Mouse (Mus musculus): ENCODE data around the gene Zfp609. TPM values are rescaled to one million over a fixed set of nuclear protein-coding genes. Genes with fewer than 3 reads are reported as not detected.
"Not testable (repeated sequence)": the region's sequence is repeated elsewhere in the genome, so short reads cannot be mapped to it uniquely, and the experiment has no call there.

Gene Zfp609
- total RNA-seq, 2 experiments from 2014 or later = 1.1 to 4.0 TPM

DNA sequence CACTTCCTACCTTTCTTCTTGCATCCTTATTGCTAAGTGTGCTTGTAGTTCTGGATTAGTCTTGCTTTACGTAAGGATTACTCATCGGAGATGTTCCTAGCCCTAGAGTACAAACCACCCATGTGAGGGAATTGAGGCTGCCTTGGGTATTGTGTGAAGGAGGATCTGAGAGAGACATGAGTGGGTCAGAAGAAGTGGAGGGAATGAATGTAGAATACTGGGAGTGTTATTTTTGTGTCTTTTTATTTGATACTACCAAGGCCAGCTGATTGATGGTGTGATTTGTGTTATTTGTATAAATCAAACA is 145.8 kb downstream of the Zfp609 start:
- ATAC-seq (replicated peaks; ENCODE audit: low FRiP score, poor library complexity, severe bottlenecking) = no peak

DNA sequence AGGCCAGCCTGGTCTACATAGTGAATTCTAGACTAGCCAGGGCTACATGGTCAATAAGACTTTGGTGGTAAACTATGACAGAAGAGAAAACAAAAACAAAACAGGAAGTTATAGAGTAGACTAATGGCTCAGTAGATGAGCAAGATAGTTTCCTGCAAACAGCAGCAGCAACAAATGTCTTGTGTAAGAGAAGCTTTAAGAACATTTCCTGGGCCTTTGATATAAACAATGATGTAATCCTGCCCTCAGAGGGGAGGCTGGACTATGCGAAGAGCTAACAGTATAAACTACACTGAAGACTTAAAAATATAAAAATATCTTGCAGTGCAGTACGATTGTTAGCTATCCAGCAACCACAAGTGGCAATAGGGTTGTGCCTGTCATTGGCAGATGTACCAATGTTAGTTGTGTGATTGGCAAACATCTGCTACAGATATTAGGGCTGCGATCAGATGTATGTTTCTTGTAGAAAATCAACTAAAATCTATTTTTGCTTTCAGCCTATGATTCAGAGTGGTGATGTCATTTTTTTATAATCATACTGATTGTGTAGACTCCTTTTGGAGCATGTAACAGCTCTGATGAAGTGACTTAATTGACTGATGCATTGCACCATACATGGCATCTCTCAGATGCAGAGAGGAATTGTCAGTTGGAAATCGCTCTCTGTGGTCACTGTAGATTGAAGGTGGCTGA is 146.3 kb downstream of the Zfp609 start:
- no peak for ATAC-seq (replicated peaks; ENCODE audit: low FRiP score, poor library complexity, severe bottlenecking)

GRCm38 (mm10) chr9:65679181-65679761 is 148.1 kb downstream of the Zfp609 start:
- no peak for ATAC-seq (replicated peaks; ENCODE audit: low FRiP score, poor library complexity, severe bottlenecking)

- ATAC-seq (replicated peaks; ENCODE audit: low FRiP score, poor library complexity, severe bottlenecking) = no peak
Measured at GRCm38 (mm10) chr9:65677119-65677462, 150.3 kb downstream of the Zfp609 start.

DNA sequence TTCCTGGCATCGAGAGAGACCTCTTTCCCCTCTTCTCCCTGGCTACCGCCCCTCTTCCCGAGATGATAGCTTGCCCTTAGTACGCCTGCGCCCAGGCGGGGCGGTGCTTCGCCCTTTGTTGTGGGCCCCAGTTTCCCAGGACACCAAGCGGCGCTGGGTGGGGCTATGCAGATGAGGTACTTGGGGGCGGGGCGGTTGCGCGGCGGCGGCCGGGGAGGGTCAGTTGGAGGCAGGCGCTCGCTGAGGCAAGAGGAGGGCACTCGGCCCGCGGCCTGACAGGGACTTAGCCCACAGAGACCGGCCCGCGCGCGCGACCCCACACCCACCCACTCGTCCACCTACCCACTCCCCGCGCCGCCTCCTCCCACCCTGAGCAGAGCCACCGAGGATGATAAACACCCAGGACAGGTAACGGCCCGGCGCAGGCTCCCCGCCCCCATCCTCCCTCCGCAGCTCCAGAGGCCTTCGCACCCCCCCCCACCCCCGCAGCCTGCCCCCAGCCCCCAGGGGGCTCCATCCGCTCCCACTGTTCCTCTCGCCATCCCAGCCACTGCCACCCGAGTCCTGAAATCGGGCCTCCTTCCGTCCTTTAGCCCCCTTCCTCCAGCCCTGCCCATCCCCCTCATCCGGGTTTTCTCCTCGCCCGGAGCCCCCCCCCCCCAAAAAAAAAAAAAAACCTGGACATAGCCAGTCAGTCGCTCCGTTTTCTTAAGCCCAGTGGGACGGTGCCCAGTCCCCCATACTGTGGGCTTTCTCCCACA is 150.8 kb downstream of the Zfp609 start:
- ATAC-seq (replicated peaks; ENCODE audit: low FRiP score, poor library complexity, severe bottlenecking) = peak; percentile 98

DNA sequence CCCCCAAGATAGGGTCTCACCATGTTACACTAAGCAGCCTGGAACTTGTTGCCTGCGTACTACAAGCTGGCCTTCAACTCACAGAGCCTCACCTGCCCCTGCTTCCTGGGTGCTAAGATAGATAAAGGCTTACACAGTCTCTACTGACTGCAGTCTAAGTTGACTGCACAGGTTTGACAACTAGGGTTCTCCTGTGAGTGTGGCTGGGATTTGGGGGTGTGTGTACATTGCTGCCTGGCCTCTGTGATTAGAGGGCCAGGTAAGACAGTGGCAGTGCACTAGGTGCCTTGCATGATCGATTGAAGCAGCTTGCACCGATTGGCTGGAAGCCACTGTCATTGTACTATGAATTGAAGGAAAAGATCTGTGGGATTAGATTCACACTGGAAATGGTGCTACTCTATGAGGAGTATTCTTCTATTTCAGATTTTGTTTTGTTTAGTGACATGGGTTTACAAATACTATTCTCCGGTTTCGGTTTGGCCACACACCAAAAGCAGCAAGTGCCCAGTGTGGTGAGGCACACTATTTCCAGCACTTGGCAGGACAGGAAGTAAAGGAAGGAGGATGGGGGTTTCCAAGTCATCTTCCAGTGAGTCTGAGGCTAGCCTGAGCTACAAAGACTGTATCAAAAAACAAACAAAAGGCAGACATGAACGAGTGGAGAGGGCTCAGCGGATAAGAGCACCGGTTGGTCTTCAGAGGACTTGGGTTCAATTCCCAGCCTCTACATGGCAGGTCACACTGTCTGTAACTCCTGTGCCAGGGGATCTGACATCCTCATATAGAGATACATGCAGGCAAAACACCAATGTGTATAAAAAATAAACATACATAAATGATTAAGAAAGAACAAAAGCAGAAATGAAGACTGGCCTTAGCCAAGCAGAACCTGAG is 151.7 kb downstream of the Zfp609 start:
- peak; percentile 59 for ATAC-seq (replicated peaks; ENCODE audit: low FRiP score, poor library complexity, severe bottlenecking)

GRCm38 (mm10) chr9:65672996-65673395 is 154.4 kb downstream of the Zfp609 start:
- no peak for ATAC-seq (replicated peaks; ENCODE audit: low FRiP score, poor library complexity, severe bottlenecking)

- ATAC-seq (replicated peaks; ENCODE audit: low FRiP score, poor library complexity, severe bottlenecking) = no peak
Measured at GRCm38 (mm10) chr9:65671431-65671931, 155.9 kb downstream of the Zfp609 start.

DNA sequence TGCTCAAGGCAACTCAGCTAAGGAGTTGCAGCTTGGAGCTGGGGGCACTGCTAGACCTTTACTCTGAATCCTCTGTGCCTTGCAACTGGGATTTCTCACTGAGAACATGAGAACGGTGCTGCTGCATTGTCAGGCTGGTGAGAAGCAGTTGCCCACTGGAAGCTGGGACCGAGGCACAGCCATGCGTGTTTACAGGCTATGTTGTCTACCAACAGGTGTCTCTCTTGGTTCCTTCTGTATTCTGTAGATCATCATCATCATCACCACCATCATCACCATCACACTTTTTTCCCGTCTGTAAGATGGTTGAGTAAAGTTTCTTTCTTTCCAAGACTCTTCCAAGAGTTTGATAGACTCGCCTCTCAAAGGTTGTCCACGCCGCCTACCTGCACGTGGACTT is 159.7 kb downstream of the Zfp609 start, which contains the start of gene Oaz2:
TSS of gene Oaz2 (plus strand) at position 301 of the 400 bp plus-strand sequence.
- ATAC-seq (replicated peaks; ENCODE audit: low FRiP score, poor library complexity, severe bottlenecking) = no peak

DNA sequence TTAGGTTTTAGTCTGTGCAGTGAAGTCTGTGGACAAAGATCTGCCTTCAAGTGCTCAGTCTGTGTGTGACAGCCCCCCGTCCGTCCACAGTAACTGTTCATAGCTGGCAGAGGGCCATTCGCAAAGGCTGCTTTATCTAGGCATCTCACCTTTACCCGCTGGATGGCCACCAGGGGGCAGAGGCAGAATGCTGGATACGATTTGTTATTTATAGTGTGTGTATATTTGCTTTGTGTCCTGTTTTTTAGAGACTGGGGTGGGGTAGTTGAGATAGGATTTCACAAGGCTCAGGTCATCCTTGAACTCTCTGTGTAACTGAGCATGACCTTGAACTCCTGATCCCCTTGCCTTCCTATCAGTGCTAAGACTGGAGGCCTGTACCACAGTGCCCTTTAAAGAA is 161.3 kb downstream of the Zfp609 start:
- ATAC-seq (replicated peaks; ENCODE audit: low FRiP score, poor library complexity, severe bottlenecking) = peak; percentile 52; the same call in 1 of the 2 replicates

- no peak for ATAC-seq (replicated peaks; ENCODE audit: low FRiP score, poor library complexity, severe bottlenecking)
Measured at GRCm38 (mm10) chr9:65664163-65664562, 163.2 kb downstream of the Zfp609 start.

DNA sequence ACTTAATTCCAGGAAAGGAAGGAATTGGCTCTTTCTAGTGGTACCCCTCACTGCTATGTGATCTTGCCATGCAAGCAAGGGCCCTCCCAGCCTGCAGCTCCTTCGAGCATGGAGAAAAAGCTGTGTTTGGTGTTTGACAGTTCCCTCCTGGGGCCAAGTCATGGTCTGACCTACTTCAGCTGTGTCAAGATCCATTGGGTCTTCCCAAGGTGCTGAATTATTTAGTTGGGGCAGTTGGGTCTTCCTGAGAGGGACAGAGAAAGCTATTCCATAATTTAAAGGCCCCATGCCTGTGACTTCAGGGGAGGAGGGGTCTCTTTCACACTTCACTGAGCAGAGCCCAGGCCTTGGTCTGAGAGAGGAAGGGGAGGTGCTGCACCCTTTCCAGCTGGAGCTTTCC is 165.9 kb downstream of the Zfp609 start:
- ATAC-seq (replicated peaks; ENCODE audit: low FRiP score, poor library complexity, severe bottlenecking) = no peak

DNA sequence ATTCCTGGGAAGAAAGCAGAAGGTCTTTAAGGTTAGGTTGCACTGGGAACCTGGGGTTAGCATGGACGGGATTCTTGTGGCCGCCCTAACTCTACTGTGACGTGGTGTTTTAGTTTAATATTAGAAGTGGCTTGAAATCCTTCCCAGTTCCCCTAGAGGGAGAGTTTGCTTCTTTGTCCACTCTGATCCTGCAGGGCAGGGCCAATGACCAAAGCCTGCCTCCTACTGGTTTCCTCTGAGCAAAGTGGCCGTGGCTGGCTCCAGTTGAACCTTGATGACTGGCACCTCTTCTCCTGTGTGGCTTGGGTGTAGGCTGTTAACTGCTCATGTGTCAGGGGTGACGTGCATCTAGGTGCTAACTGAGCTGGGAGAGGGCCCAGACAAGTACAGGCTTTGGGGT is 166.3 kb downstream of the Zfp609 start:
- ATAC-seq (replicated peaks; ENCODE audit: low FRiP score, poor library complexity, severe bottlenecking) = no peak

DNA sequence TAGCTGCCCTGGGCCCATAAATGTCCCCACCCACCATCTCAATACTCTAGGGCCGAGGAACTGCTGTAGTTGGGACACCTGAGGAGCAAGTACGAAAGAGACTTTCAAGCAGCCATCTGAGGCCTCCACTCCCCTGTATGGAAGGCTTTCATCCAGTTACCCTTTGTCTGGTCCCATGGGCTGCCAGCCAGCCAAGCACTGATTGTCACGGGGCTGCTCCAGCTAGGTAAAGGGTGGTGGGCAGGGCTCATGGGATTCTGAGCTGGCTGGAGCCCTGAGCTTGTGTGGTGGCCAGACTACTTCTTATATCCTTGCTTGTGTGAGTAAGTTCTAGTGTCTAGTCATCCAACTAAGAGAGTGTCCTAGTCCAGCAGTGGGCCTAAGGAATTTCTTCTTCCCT is 170.1 kb downstream of the Zfp609 start:
- ATAC-seq (replicated peaks; ENCODE audit: low FRiP score, poor library complexity, severe bottlenecking) = no peak

- ATAC-seq (replicated peaks; ENCODE audit: low FRiP score, poor library complexity, severe bottlenecking) = no peak
Measured at GRCm38 (mm10) chr9:65655540-65655939, 171.8 kb downstream of the Zfp609 start.

GRCm38 (mm10) chr9:65654700-65655237 is 172.6 kb downstream of the Zfp609 start:
- no peak for ATAC-seq (replicated peaks; ENCODE audit: low FRiP score, poor library complexity, severe bottlenecking)

- no peak for ATAC-seq (replicated peaks; ENCODE audit: low FRiP score, poor library complexity, severe bottlenecking)
Measured at GRCm38 (mm10) chr9:65653741-65654140, 173.6 kb downstream of the Zfp609 start.

DNA sequence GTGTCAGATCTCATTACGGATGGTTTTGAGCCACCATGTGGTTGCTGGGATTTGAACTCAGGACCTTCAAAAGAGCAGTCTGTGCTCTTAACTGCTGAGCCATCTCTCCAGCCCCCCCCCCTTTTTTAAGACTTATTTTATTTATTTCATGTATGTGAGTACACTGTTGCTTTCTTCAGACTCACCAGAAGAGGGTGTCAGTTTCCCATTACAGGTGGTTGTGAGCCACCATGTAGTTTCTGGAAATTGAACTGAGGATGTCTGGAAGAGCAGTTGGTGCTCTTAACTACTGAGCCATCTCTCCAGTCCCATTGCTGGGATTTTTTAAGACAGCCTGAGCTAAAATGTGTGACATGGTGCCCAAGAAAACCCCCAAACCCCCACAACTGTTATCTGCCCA is 175.4 kb downstream of the Zfp609 start:
- ATAC-seq (replicated peaks; ENCODE audit: low FRiP score, poor library complexity, severe bottlenecking) = not testable (repeated sequence)

GRCm38 (mm10) chr9:65649997-65650396 is 177.4 kb downstream of the Zfp609 start:
- ATAC-seq (replicated peaks; ENCODE audit: low FRiP score, poor library complexity, severe bottlenecking) = no peak

- ATAC-seq (replicated peaks; ENCODE audit: low FRiP score, poor library complexity, severe bottlenecking) = no peak
Measured at GRCm38 (mm10) chr9:65648730-65649129, 178.6 kb downstream of the Zfp609 start.

All from erythroblast, adult 5-6 weeks (primary cell).